Mouse (Mus musculus) lung, postnatal 0 days (tissue): Measurements from ENCODE around the gene Tmem164.

Experiments
- CTCF ChIP-seq: IDR thresholded peaks from 2 replicates; pipeline ENCODE4 v1.5.1; 2016; ENCODE audit warnings: antibody characterized with exemption, mild to moderate bottlenecking
- EP300 ChIP-seq: IDR thresholded peaks from 2 replicates; pipeline ENCODE4 v1.6.1; 2016; ENCODE audit warnings: antibody characterized with exemption, mild to moderate bottlenecking, control low read depth

- TF ChIP-seq CTCF (peak; percentile 75), EP300 (no peak)
Observed at GRCm38 (mm10) chrX:142818057-142818682, 137.0 kb downstream of the Tmem164 start.
